Mouse (Mus musculus): ENCODE measurements at regions not wholly inside any gene's neighbourhood (a gene's known extent, or its start where the extent isn't known, plus 50 kb on each side); places are given as distances from the start of the nearest gene placed in this dataset.

GRCm38 (mm10) chr5:43087907-43088387, 145.0 kb upstream of the Cpeb2 start:
- TF ChIP-seq FOSL1 (IDR thresholded peaks at IDR 0.05; ENCODE audit: insufficient read depth, low read length, poor library complexity, severe bottlenecking): no peak
- no peak for TF ChIP-seq CEBPB (IDR thresholded peaks at IDR 0.05; ENCODE audit: low read depth)
- TF ChIP-seq USF1 (IDR thresholded peaks at IDR 0.05; ENCODE audit: low read depth): no peak
- TF ChIP-seq CTCF (IDR thresholded peaks at IDR 0.05; ENCODE audit: control insufficient read depth, insufficient read depth, insufficient read length): no peak
- no peak for TF ChIP-seq MAX (IDR thresholded peaks at IDR 0.05)
- no peak for TF ChIP-seq MYOG (IDR thresholded peaks at IDR 0.05; ENCODE audit: control insufficient read depth, extremely low read depth, insufficient read length)
- no peak for TF ChIP-seq MYOD1 (IDR thresholded peaks at IDR 0.05; ENCODE audit: control insufficient read depth, insufficient read length, low read depth)
- H3K36me3 ChIP-seq (ENCODE audit: control insufficient read depth, insufficient read depth): no peaks in the 10 kb centered on the region
- H3K79me3 ChIP-seq (ENCODE audit: low read depth): no peaks in the 10 kb centered on the region
- H3K27me3 ChIP-seq (ENCODE audit: control insufficient read depth, insufficient read depth, insufficient read length): no peaks in the 10 kb centered on the region
- no peaks in the 10 kb centered on the region for H3K79me2 ChIP-seq (ENCODE audit: control insufficient read depth, insufficient read depth)
- H3K4me3 ChIP-seq (ENCODE audit: insufficient read depth, poor library complexity, severe bottlenecking): no peak overlapping the region
- no peak overlapping the region for H3ac ChIP-seq (ENCODE audit: control insufficient read depth, insufficient read length, low read depth)

- H3K4me3 ChIP-seq (ENCODE audit: insufficient read depth, poor library complexity, severe bottlenecking): no peak overlapping the region
- H3K36me3 ChIP-seq (ENCODE audit: control insufficient read depth, insufficient read depth): no peaks in the 10 kb centered on the region
- H3K79me3 ChIP-seq (ENCODE audit: low read depth): no peaks in the 10 kb centered on the region
- no peaks in the 10 kb centered on the region for H3K27me3 ChIP-seq (ENCODE audit: control insufficient read depth, insufficient read depth, insufficient read length)
- H3ac ChIP-seq (ENCODE audit: control insufficient read depth, insufficient read length, low read depth): no peak overlapping the region
- no peaks in the 10 kb centered on the region for H3K79me2 ChIP-seq (ENCODE audit: control insufficient read depth, insufficient read depth)
- TF ChIP-seq FOSL1 (IDR thresholded peaks at IDR 0.05; ENCODE audit: insufficient read depth, low read length, poor library complexity, severe bottlenecking) (no peak), CTCF (IDR thresholded peaks at IDR 0.05; ENCODE audit: control insufficient read depth, insufficient read depth, insufficient read length) (no peak), USF1 (IDR thresholded peaks at IDR 0.05; ENCODE audit: low read depth) (no peak), MYOG (IDR thresholded peaks at IDR 0.05; ENCODE audit: control insufficient read depth, extremely low read depth, insufficient read length) (no peak), CEBPB (IDR thresholded peaks at IDR 0.05; ENCODE audit: low read depth) (no peak)
Measured at GRCm38 (mm10) chr5:43088650-43089397, 144.1 kb upstream of the Cpeb2 start.

DNA sequence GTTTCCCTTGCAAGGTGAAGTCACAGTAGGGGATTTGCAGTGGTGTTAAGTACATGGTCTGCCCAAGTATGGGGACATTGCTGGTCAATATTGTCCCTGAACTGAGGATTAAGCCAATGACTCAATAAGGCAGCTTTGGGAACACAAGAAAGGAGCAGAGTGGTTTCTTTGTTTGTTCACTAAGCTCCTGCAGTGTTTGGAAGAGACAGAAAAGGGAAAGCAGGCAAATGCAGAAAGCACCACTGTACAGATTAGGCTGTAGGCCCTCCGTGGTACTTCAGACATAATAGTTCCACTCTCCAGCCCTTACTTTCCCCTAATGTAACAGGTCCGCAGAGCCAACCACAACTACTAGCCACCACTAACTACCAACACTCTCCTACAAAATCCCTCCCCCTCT, 143.5 kb upstream of the Cpeb2 start:
- no peak overlapping the region for H3ac ChIP-seq (ENCODE audit: control insufficient read depth, insufficient read length, low read depth)
- H3K36me3 ChIP-seq (ENCODE audit: control insufficient read depth, insufficient read depth): no peaks in the 10 kb centered on the region
- TF ChIP-seq MYOD1 (IDR thresholded peaks at IDR 0.05; ENCODE audit: control insufficient read depth, insufficient read length, low read depth) (no peak), CTCF (IDR thresholded peaks at IDR 0.05; ENCODE audit: control insufficient read depth, insufficient read depth, insufficient read length) (no peak), MAX (IDR thresholded peaks at IDR 0.05) (no peak), FOSL1 (IDR thresholded peaks at IDR 0.05; ENCODE audit: insufficient read depth, low read length, poor library complexity, severe bottlenecking) (no peak), CEBPB (IDR thresholded peaks at IDR 0.05; ENCODE audit: low read depth) (no peak), MYOG (IDR thresholded peaks at IDR 0.05; ENCODE audit: control insufficient read depth, extremely low read depth, insufficient read length) (no peak), USF1 (IDR thresholded peaks at IDR 0.05; ENCODE audit: low read depth) (no peak)
- H3K4me3 ChIP-seq (ENCODE audit: insufficient read depth, poor library complexity, severe bottlenecking): no peak overlapping the region
- no peaks in the 10 kb centered on the region for H3K79me2 ChIP-seq (ENCODE audit: control insufficient read depth, insufficient read depth)
- H3K27me3 ChIP-seq (ENCODE audit: control insufficient read depth, insufficient read depth, insufficient read length): no peaks in the 10 kb centered on the region
- H3K79me3 ChIP-seq (ENCODE audit: low read depth): no peaks in the 10 kb centered on the region

DNA sequence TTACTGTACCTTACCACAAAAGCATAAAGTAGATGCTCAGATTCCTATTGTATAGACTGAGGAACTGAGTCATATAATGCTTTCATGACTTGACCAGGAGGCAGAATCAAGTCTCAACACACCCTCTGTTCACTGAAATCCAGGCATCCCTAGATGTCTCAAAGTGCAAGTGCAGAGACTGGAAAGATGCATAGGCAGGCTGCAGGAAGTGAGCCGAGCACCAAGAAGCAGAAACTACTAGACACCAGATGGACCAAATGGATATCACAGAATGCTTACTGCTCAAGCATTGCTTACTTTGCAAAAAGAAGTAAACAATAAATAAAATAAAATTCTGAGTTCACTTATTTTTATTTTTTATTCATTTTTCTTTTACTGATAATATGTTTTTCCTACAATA, 143.0 kb upstream of the Cpeb2 start:
- no peaks in the 10 kb centered on the region for H3K36me3 ChIP-seq (ENCODE audit: control insufficient read depth, insufficient read depth)
- no peaks in the 10 kb centered on the region for H3K27me3 ChIP-seq (ENCODE audit: control insufficient read depth, insufficient read depth, insufficient read length)
- TF ChIP-seq USF1 (IDR thresholded peaks at IDR 0.05; ENCODE audit: low read depth): no peak
- TF ChIP-seq MYOG (IDR thresholded peaks at IDR 0.05; ENCODE audit: control insufficient read depth, extremely low read depth, insufficient read length): no peak
- no peak for TF ChIP-seq FOSL1 (IDR thresholded peaks at IDR 0.05; ENCODE audit: insufficient read depth, low read length, poor library complexity, severe bottlenecking)
- TF ChIP-seq CTCF (IDR thresholded peaks at IDR 0.05; ENCODE audit: control insufficient read depth, insufficient read depth, insufficient read length): no peak
- no peak for TF ChIP-seq MAX (IDR thresholded peaks at IDR 0.05)
- no peak for TF ChIP-seq MYOD1 (IDR thresholded peaks at IDR 0.05; ENCODE audit: control insufficient read depth, insufficient read length, low read depth)
- TF ChIP-seq CEBPB (IDR thresholded peaks at IDR 0.05; ENCODE audit: low read depth): no peak

GRCm38 (mm10) chr5:43093647-43094326, 139.2 kb upstream of the Cpeb2 start:
- H3K4me3 ChIP-seq (ENCODE audit: insufficient read depth, poor library complexity, severe bottlenecking): no peak overlapping the region
- H3K27me3 ChIP-seq (ENCODE audit: control insufficient read depth, insufficient read depth, insufficient read length): no peaks in the 10 kb centered on the region
- no peaks in the 10 kb centered on the region for H3K36me3 ChIP-seq (ENCODE audit: control insufficient read depth, insufficient read depth)
- H3K79me2 ChIP-seq (ENCODE audit: control insufficient read depth, insufficient read depth): no peaks in the 10 kb centered on the region
- TF ChIP-seq CEBPB (IDR thresholded peaks at IDR 0.05; ENCODE audit: low read depth) (no peak), CTCF (IDR thresholded peaks at IDR 0.05; ENCODE audit: control insufficient read depth, insufficient read depth, insufficient read length) (no peak), MYOG (IDR thresholded peaks at IDR 0.05; ENCODE audit: control insufficient read depth, extremely low read depth, insufficient read length) (no peak), MYOD1 (IDR thresholded peaks at IDR 0.05; ENCODE audit: control insufficient read depth, insufficient read length, low read depth) (no peak), MAX (IDR thresholded peaks at IDR 0.05) (no peak), FOSL1 (IDR thresholded peaks at IDR 0.05; ENCODE audit: insufficient read depth, low read length, poor library complexity, severe bottlenecking) (no peak), USF1 (IDR thresholded peaks at IDR 0.05; ENCODE audit: low read depth) (no peak)
- no peaks in the 10 kb centered on the region for H3K79me3 ChIP-seq (ENCODE audit: low read depth)
- no peak overlapping the region for H3ac ChIP-seq (ENCODE audit: control insufficient read depth, insufficient read length, low read depth)

More for the DNA sequence above, 143.0 kb upstream of the Cpeb2 start:
- no peak overlapping the region for H3K4me3 ChIP-seq (ENCODE audit: insufficient read depth, poor library complexity, severe bottlenecking)
- no peaks in the 10 kb centered on the region for H3K79me2 ChIP-seq (ENCODE audit: control insufficient read depth, insufficient read depth)
- H3ac ChIP-seq (ENCODE audit: control insufficient read depth, insufficient read length, low read depth): no peak overlapping the region
- no peaks in the 10 kb centered on the region for H3K79me3 ChIP-seq (ENCODE audit: low read depth)

All from C2C12 (cell line).